Mouse (Mus musculus): ENCODE measurements at regions not wholly inside any gene's neighbourhood (a gene's known extent, or its start where the extent isn't known, plus 50 kb on each side); places are given as distances from the start of the nearest gene placed in this dataset.

- TF ChIP-seq CTCF (IDR thresholded peaks at IDR 0.05; ENCODE audit: borderline replicate concordance, insufficient read depth, low read length) = no peak
- TF ChIP-seq POLR2A (IDR thresholded peaks at IDR 0.05; ENCODE audit: low read depth, low read length) = no peak
Measured at GRCm38 (mm10) chr5:129409440-129410004, 91.5 kb upstream of the Sfswap start.
